Mouse (Mus musculus) E14TG2a.4 (cell line): ENCODE measurements around the gene Gpr153.

ENCODE experiments used
- H3K27me3 ChIP-seq: 2 replicates; pipeline ENCODE4 v1.6.1; 2014; ENCODE audit warnings: low read length, control low read depth; ENCODE audit not compliant: insufficient read depth
- H3K36me3 ChIP-seq: 2 replicates; pipeline ENCODE4 v1.6.1; 2014; ENCODE audit warnings: low read length, control low read depth; ENCODE audit not compliant: insufficient read depth
- H3K4me1 ChIP-seq: replicated peaks from 2 replicates; pipeline ENCODE4 v1.6.1; 2014; ENCODE audit warnings: low read depth, low read length, control low read depth
- H3K4me3 ChIP-seq: replicated peaks from 2 replicates; pipeline ENCODE4 v1.5.1; 2014; ENCODE audit warnings: mild to moderate bottlenecking, low read length
- H3K9me3 ChIP-seq: 2 replicates; pipeline ENCODE4 v1.6.1; 2014; ENCODE audit warnings: low read length, control low read depth
- CTCF ChIP-seq: conservative IDR thresholded peaks from 2 replicates; pipeline ENCODE4 v1.5.1; 2014; ENCODE audit warnings: low read length
- NANOG ChIP-seq: IDR thresholded peaks from 2 replicates; pipeline ENCODE4 v1.6.1; 2014; ENCODE audit warnings: borderline replicate concordance, low read length, mixed read lengths
- POU5F1 ChIP-seq: IDR thresholded peaks from 2 replicates; pipeline ENCODE4 v1.6.1; 2014; ENCODE audit warnings: low read length, borderline replicate concordance

The Gpr153 gene

DNA sequence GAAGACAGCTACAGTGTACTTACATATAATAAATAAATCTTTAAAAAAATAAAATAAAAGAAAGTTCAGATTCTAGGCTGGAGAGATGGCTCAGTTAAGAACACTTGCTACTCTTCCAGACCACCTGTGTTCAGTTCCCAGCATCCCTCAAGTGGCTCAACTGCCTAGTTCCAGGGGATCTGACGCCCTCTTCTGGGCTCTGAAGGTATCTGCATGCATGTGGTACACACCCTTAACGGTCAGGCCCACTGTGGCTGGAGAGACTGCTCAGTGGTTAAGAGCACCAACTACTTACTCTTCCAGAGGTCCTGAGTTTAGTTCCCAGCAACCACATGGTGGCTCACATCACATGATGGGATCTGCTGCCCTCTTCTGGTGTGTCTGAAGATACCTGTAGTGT is 3.9 kb downstream of the Gpr153 start:
- Histone ChIP-seq H3K36me3 (no peaks in the 10 kb centered on the region), H3K27me3 (peaks cover 55% of the 10 kb centered on the region), H3K4me3 (no peak overlapping the region), H3K4me1 (peaks cover 71% of the 10 kb centered on the region), H3K9me3 (no peaks in the 10 kb centered on the region)
- no peak for TF ChIP-seq NANOG
- TF ChIP-seq CTCF: peak; percentile 54
- TF ChIP-seq POU5F1: no peak

DNA sequence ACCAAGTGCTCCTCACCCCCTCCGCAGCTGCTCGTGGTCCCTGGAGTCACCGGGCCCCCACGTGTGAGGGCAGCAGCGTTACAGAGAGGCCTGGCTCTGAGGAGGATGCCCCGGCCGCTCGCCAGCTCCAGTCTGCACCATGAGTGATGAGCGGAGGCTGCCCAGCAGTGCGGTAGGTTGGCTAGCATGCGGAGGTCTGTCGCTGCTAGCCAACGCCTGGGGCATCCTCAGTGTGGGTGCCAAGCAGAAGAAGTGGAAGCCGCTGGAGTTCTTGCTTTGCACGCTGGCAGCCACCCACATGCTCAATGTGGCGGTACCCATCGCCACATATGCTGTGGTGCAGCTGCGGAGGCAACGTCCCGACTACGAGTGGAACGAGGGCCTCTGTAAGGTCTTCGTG is 5.0 kb downstream of the Gpr153 start:
- H3K27me3 ChIP-seq: peaks cover 60% of the 10 kb centered on the region
- H3K36me3 ChIP-seq: no peaks in the 10 kb centered on the region
- peak overlapping the region; percentile 23 for H3K4me3 ChIP-seq
- no peaks in the 10 kb centered on the region for H3K9me3 ChIP-seq
- TF ChIP-seq CTCF (no peak), NANOG (no peak), POU5F1 (no peak)
- H3K4me1 ChIP-seq: peaks cover 70% of the 10 kb centered on the region

- no peak for TF ChIP-seq NANOG
- TF ChIP-seq CTCF: no peak
- no peak for TF ChIP-seq POU5F1
- peaks cover 73% of the 10 kb centered on the region for H3K4me1 ChIP-seq
- peaks cover 57% of the 10 kb centered on the region for H3K27me3 ChIP-seq
- no peaks in the 10 kb centered on the region for H3K36me3 ChIP-seq
- H3K4me3 ChIP-seq: no peak overlapping the region
- H3K9me3 ChIP-seq: no peaks in the 10 kb centered on the region
These were observed 7.6 kb downstream of the Gpr153 start for GRCm38 (mm10) chr4:152281601-152282000.

DNA sequence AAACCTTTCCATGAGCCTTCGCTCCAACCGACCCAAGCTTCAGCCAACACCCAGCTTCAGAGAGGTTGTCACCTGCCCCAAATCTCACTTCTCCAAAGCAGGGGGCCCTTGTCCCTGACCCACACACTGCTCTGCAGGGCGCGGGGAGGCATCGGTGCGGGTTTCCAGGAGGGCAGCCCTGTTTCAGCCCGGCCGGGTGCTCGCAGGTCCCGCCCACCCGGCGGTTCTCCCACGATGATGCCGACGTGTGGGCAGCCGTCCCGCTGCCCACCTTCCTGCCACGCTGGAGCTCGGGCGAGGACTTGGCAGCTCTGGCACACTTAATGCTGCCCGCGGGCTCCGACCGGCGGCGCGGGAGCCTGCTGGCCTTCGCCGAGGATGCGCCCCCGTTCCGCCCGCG is 8.7 kb downstream of the Gpr153 start:
- TF ChIP-seq CTCF (no peak), POU5F1 (no peak), NANOG (no peak)
- Histone ChIP-seq H3K4me1 (peaks cover 76% of the 10 kb centered on the region), H3K36me3 (no peaks in the 10 kb centered on the region), H3K4me3 (peak overlapping the region; percentile 75), H3K9me3 (no peaks in the 10 kb centered on the region), H3K27me3 (peaks cover 68% of the 10 kb centered on the region)

DNA sequence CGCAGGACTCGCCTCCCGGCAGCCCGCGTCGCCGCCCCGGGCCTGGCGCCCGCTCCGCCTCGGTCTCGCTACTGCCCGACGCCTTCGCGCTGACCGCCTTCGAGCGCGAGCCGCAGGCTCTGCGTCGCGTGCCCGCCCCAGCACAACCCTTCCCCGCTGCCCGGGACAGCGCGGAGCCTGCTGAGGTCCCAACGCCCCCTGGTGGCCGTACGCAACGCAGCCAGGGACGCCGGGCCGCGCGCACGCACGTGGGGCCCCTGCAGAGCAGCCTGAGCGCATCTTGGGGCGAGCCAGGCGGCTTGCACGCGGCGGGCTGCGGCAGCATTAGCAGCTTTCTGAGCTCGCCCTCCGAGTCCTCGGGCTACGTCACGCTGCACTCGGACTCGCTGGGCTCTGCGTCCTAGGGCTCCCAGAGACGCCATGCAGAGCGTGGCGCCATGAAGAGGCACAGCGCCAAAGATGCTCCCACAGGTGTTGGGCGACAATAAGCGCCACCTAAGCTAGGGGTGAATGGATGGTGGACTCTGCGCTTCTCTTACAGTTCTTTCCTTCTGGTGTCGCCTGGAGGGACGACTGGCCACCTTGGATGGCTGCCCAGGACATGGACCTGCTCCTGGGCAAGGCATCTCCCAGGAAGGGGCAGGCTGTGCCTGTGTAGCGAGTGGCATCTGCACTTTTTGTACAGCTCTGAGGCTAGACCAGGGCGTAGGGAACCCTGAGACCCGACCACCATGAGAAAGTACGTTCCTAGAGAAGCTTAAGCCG is 9.3 kb downstream of the Gpr153 start:
- TF ChIP-seq NANOG (no peak), POU5F1 (no peak), CTCF (no peak)
- H3K4me3 ChIP-seq: peak overlapping the region; percentile 75
- no peaks in the 10 kb centered on the region for H3K36me3 ChIP-seq
- H3K9me3 ChIP-seq: no peaks in the 10 kb centered on the region
- H3K27me3 ChIP-seq: peaks cover 75% of the 10 kb centered on the region
- peaks cover 80% of the 10 kb centered on the region for H3K4me1 ChIP-seq

GRCm38 (mm10) chr4:152285505-152285904 is 11.5 kb downstream of the Gpr153 start:
- peaks cover 7% of the 10 kb centered on the region; the same call in 1 of the 2 replicates for H3K9me3 ChIP-seq
- peaks cover 75% of the 10 kb centered on the region for H3K27me3 ChIP-seq
- no peaks in the 10 kb centered on the region for H3K36me3 ChIP-seq
- peaks cover 76% of the 10 kb centered on the region for H3K4me1 ChIP-seq
- H3K4me3 ChIP-seq: peak overlapping the region; percentile 73; the same call in 1 of the 2 replicates
- TF ChIP-seq CTCF (peak; percentile 69), NANOG (no peak)

DNA sequence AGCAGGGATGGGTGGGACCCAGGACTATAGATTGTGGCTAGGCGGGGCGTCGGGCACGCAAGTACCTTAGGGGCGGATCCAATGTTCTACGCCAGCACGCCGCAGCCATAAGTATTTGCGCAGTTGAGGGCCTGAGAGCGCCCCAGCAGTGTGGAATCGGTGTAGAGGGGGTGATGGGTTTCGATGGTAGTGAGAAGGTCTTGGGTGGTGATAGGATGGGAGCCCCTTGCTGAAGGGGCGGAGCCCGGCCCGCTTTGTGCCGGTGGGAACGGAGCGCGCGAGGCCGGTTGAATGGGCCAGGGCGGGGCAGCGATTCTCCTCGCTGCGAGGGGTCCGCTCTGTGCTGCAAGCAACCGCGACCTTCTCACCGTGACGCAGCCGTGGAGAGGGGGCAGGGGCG is 12.2 kb downstream of the Gpr153 start:
- Histone ChIP-seq H3K9me3 (peaks cover 7% of the 10 kb centered on the region; the same call in 1 of the 2 replicates), H3K36me3 (no peaks in the 10 kb centered on the region), H3K4me1 (peaks cover 82% of the 10 kb centered on the region), H3K4me3 (peak overlapping the region; percentile 73), H3K27me3 (peaks cover 70% of the 10 kb centered on the region)
- TF ChIP-seq NANOG: no peak
- TF ChIP-seq POU5F1: no peak
- no peak for TF ChIP-seq CTCF

- Histone ChIP-seq H3K36me3 (no peaks in the 10 kb centered on the region), H3K9me3 (peaks cover 7% of the 10 kb centered on the region; the same call in 1 of the 2 replicates), H3K4me1 (peaks cover 83% of the 10 kb centered on the region), H3K4me3 (peak overlapping the region; percentile 73), H3K27me3 (peaks cover 64% of the 10 kb centered on the region)
- TF ChIP-seq NANOG: no peak
- TF ChIP-seq CTCF: no peak
- TF ChIP-seq POU5F1: no peak
These were observed 12.9 kb downstream of the Gpr153 start for GRCm38 (mm10) chr4:152286887-152287286.

DNA sequence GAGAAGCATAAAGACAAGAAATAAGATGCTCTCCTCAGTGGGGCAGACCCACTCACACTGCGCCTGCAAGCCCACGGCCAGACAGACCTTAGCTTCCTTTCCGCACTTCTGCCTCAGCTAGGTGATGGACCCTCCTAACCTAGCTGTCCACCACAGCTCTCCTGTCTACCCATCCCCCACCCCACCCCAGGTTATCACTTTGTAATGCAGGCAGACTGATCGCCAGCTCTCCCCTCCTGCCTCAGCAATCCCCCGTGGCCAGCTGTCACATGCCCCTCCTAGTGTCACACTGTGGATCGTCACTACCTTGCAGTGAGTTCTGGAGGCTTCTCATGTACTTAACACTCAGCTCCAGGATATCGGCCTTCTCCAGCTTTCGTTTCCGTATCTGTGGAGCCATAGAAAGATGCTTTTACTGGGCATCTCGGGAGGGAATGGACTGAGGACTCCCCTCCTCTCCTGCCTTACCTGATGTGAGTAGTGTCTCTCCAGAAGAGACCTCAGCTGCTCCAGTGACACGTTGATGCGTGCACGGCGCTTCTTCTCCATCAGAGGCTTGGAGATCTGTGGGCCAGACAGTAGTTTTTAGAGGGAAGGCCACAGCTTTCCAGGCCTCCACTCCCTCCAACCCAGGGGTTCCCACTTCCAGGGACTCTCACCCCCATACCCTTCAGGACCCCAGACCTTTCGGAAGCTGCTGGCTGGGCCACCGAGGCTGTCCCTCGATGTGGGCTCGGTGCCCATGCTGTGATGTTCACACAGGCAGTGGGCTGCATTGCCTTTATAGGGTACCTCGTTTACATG is 13.5 kb downstream of the Gpr153 start:
- TF ChIP-seq CTCF (no peak), POU5F1 (no peak), NANOG (no peak)
- peaks cover 83% of the 10 kb centered on the region for H3K4me1 ChIP-seq

More for the DNA sequence above, 13.5 kb downstream of the Gpr153 start:
- no peaks in the 10 kb centered on the region for H3K36me3 ChIP-seq
- peaks cover 7% of the 10 kb centered on the region; the same call in 1 of the 2 replicates for H3K9me3 ChIP-seq
- peak overlapping the region; percentile 73 for H3K4me3 ChIP-seq
- peaks cover 63% of the 10 kb centered on the region for H3K27me3 ChIP-seq
